Mouse (Mus musculus) liver, embryonic 13.5 days (tissue): ENCODE results near the gene Mta3. TPM values are rescaled to one million over a fixed set of nuclear protein-coding genes. Genes with fewer than 3 reads are reported as not detected.

Experiments
- ATAC-seq: fragments of 200-750 bp; cut with Nextera tagmentation; 2 replicates; pipeline ENCODE4 v1.8.0; 2017; ENCODE audit warnings: low read depth, mild to moderate bottlenecking, moderate number of reproducible peaks, moderate library complexity
- DNase-seq: peaks from one replicate; pipeline ENCODE4 v3.0.0; 2022
- H3K27ac ChIP-seq: fragments of 300-500 bp; sonication (generic); 2 replicates; pipeline ENCODE4 v1.5.1; 2015; ENCODE audit warnings: moderate library complexity, mild to moderate bottlenecking, inconsistent platforms
- H3K27me3 ChIP-seq: fragments of 300-500 bp; sonication (generic); 2 replicates; pipeline ENCODE4 v1.6.1; 2015; ENCODE audit warnings: mild to moderate bottlenecking, inconsistent platforms
- H3K36me3 ChIP-seq: fragments of 300-500 bp; sonication (generic); 2 replicates; pipeline ENCODE4 v1.6.1; 2015; ENCODE audit warnings: mild to moderate bottlenecking, inconsistent platforms
- H3K4me1 ChIP-seq: fragments of 300-500 bp; sonication (generic); replicated peaks from 2 replicates; pipeline ENCODE4 v1.6.1; 2015; ENCODE audit warnings: inconsistent platforms
- H3K4me2 ChIP-seq: fragments of 300-500 bp; sonication (generic); 2 replicates; pipeline ENCODE4 v1.6.1; 2015; ENCODE audit warnings: inconsistent platforms, mild to moderate bottlenecking, moderate library complexity
- H3K4me3 ChIP-seq: fragments of 300-500 bp; sonication (generic); replicated peaks from 2 replicates; pipeline ENCODE4 v1.5.1; 2015; ENCODE audit warnings: mild to moderate bottlenecking, inconsistent platforms
- H3K9ac ChIP-seq: fragments of 300-500 bp; sonication (generic); 2 replicates; pipeline ENCODE4 v1.6.1; 2015; ENCODE audit warnings: mild to moderate bottlenecking, inconsistent platforms
- H3K9me3 ChIP-seq: fragments of 300-500 bp; sonication (generic); replicated peaks from 2 replicates; pipeline ENCODE4 v1.6.1; 2016; ENCODE audit warnings: inconsistent platforms
- WGBS: fragments of 180-500 bp; shearing (Covaris S2); methylation state at CpG from one replicate; pipeline ENCODE4 v1.1.7; 2015; ENCODE audit not compliant: insufficient replicate concordance; 5-methylcytosine and 5-hydroxymethylcytosine counted together
- polyA plus RNA-seq: library from polyadenylated mRNA; unstranded; fragments of >200 nt; fragmentation: Nextera tagmentation; extraction: Ambion mirVana; gene quantifications from 2 replicates; pipeline ENCODE4 v1.2.1, GENCODE M21; 2015

The Mta3 gene
- polyA plus RNA-seq, 1 experiment from 2014 or later, result 44.1 TPM

GRCm38 (mm10) chr17:83810285-83810684 lies 104.3 kb downstream of the Mta3 start:
- Histone ChIP-seq H3K27ac (peak overlapping the region; percentile 91), H3K36me3 (peaks cover 46% of the 10 kb centered on the region), H3K27me3 (no peaks in the 10 kb centered on the region), H3K4me3 (peak overlapping the region; percentile 20; the same call in 1 of the 2 replicates), H3K9ac (peak overlapping the region; percentile 56), H3K4me2 (peak overlapping the region; percentile 59), H3K9me3 (no peaks in the 10 kb centered on the region), H3K4me1 (peaks cover 66% of the 10 kb centered on the region)
- ATAC-seq (peak; percentile 71), DNase-seq (peak; percentile 63)
- 49% methylated on average over 5 of the region's 5 CpGs for WGBS

- H3K4me1 ChIP-seq, result peaks cover 58% of the 10 kb centered on the region
- H3K4me2 ChIP-seq, result no peak overlapping the region
- peaks cover 27% of the 10 kb centered on the region for H3K36me3 ChIP-seq
- no peak overlapping the region for H3K4me3 ChIP-seq
- no peaks in the 10 kb centered on the region for H3K9me3 ChIP-seq
- WGBS, result 89% methylated on average over 17 of the region's 17 CpGs
- no peak overlapping the region for H3K9ac ChIP-seq
- H3K27me3 ChIP-seq, result no peaks in the 10 kb centered on the region
- ATAC-seq (no peak), DNase-seq (no peak)
- no peak overlapping the region for H3K27ac ChIP-seq
Measured at GRCm38 (mm10) chr17:83812200-83812944, 106.4 kb downstream of the Mta3 start.

DNA sequence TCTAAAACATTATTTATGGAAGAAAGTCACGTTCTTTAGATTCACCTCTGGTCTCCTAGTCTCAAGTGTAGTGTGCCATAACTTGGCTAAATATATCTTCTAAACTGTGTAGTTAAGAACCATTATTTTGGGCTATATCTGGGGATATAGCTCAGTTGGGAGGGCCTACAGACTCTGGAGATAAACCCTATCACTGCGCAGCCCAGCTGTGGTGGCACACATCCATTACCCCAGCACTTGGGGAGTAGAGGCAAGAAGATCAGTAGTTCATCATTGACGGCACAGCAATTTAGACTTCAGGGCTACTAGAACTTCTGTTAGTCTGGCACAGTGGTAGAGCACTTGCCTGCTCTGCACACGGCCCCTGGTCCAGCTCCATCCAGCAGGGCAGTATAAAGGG lies 107.1 kb downstream of the Mta3 start:
- ATAC-seq (no peak), DNase-seq (no peak)
- Histone ChIP-seq H3K4me2 (no peak overlapping the region), H3K9ac (no peak overlapping the region), H3K36me3 (peaks cover 27% of the 10 kb centered on the region), H3K9me3 (no peaks in the 10 kb centered on the region), H3K27ac (no peak overlapping the region), H3K27me3 (no peaks in the 10 kb centered on the region), H3K4me3 (no peak overlapping the region), H3K4me1 (peaks cover 51% of the 10 kb centered on the region)
- 76% methylated on average over 4 of the region's 4 CpGs for WGBS

- H3K36me3 ChIP-seq, result peaks cover 4% of the 10 kb centered on the region; the same call in 1 of the 2 replicates
- no peak overlapping the region for H3K4me2 ChIP-seq
- peaks cover 22% of the 10 kb centered on the region for H3K4me1 ChIP-seq
- H3K27me3 ChIP-seq, result no peaks in the 10 kb centered on the region
- no peak for DNase-seq
- ATAC-seq, result no peak
- 56% methylated on average over 7 of the region's 7 CpGs for WGBS
- H3K27ac ChIP-seq, result no peak overlapping the region
- no peak overlapping the region for H3K4me3 ChIP-seq
- no peak overlapping the region for H3K9ac ChIP-seq
- H3K9me3 ChIP-seq, result no peaks in the 10 kb centered on the region
Measured at GRCm38 (mm10) chr17:83816996-83817395, 111.0 kb downstream of the Mta3 start.

- Histone ChIP-seq H3K4me3 (no peak overlapping the region), H3K27ac (no peak overlapping the region), H3K36me3 (no peaks in the 10 kb centered on the region), H3K27me3 (no peaks in the 10 kb centered on the region), H3K9me3 (no peaks in the 10 kb centered on the region), H3K9ac (no peak overlapping the region), H3K4me1 (0 out of 2 replicates have a peak, but pooled peaks cover 8% of the 10 kb centered on the region), H3K4me2 (no peak overlapping the region)
- DNase-seq (no peak), ATAC-seq (0 out of 2 replicates have a peak, but pooled peaks have one; percentile 13)
- 60% methylated on average over 8 of the region's 8 CpGs for WGBS
Measured at GRCm38 (mm10) chr17:83819503-83819902, 113.5 kb downstream of the Mta3 start.

DNA sequence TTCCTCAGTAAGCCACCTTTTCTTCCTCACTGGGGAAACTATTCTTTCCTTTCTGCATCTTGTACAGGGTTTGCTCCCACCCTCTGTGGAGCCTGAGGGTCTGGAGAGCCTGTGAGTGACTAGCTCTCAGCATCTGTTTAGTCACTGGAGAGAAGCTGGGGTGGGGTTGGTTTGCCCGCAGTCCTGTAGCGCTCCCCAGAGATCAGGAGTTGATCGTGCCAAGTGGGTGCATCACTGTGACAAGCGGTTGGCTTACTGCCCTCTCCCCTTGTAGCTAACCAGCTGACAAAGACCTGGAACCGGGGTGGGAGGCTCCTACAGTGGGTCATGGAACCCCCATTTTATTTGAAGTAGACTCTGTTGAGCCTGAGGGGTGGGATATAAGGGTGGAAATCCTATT lies 114.7 kb downstream of the Mta3 start:
- no peaks in the 10 kb centered on the region for H3K27me3 ChIP-seq
- H3K9me3 ChIP-seq, result no peaks in the 10 kb centered on the region
- H3K4me1 ChIP-seq, result 0 out of 2 replicates have a peak, but pooled peaks cover 8% of the 10 kb centered on the region
- H3K27ac ChIP-seq, result no peak overlapping the region
- H3K9ac ChIP-seq, result no peak overlapping the region
- 79% methylated on average over 5 of the region's 5 CpGs for WGBS
- DNase-seq (no peak), ATAC-seq (no peak)
- no peak overlapping the region for H3K4me3 ChIP-seq
- no peaks in the 10 kb centered on the region for H3K36me3 ChIP-seq
- H3K4me2 ChIP-seq, result no peak overlapping the region

GRCm38 (mm10) chr17:83821876-83822275 lies 115.9 kb downstream of the Mta3 start:
- Histone ChIP-seq H3K27ac (no peak overlapping the region), H3K36me3 (no peaks in the 10 kb centered on the region), H3K4me2 (no peak overlapping the region), H3K4me3 (no peak overlapping the region), H3K4me1 (0 out of 2 replicates have a peak, but pooled peaks cover 8% of the 10 kb centered on the region), H3K9ac (no peak overlapping the region), H3K9me3 (no peaks in the 10 kb centered on the region), H3K27me3 (no peaks in the 10 kb centered on the region)
- DNase-seq (no peak), ATAC-seq (no peak)
- 70% methylated on average over 3 of the region's 3 CpGs for WGBS

DNA sequence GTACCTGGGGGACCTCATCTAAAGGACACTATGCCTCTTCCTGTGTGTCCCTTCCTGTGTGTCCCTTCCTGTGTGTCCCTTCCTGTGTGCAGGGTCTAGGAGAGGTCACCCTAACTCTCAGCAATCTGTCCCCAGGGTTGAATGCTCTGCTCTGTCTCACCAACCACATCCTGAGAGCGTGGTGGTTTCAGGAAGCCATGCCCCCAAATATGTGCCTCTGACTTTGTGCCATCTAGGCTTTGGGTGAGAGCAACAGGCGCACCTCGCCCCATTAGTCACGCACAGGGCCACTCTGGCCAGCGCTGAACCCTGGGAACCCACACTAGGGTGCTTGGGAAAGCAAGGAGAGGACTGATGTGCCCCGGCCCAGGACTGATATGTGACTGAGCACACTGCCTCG lies 117.9 kb downstream of the Mta3 start:
- Histone ChIP-seq H3K4me3 (no peak overlapping the region), H3K27me3 (no peaks in the 10 kb centered on the region), H3K36me3 (no peaks in the 10 kb centered on the region), H3K4me2 (no peak overlapping the region), H3K9ac (no peak overlapping the region), H3K4me1 (0 out of 2 replicates have a peak, but pooled peaks cover 8% of the 10 kb centered on the region), H3K9me3 (no peaks in the 10 kb centered on the region), H3K27ac (no peak overlapping the region)
- 54% methylated on average over 7 of the region's 7 CpGs for WGBS
- DNase-seq (no peak), ATAC-seq (no peak)

DNA sequence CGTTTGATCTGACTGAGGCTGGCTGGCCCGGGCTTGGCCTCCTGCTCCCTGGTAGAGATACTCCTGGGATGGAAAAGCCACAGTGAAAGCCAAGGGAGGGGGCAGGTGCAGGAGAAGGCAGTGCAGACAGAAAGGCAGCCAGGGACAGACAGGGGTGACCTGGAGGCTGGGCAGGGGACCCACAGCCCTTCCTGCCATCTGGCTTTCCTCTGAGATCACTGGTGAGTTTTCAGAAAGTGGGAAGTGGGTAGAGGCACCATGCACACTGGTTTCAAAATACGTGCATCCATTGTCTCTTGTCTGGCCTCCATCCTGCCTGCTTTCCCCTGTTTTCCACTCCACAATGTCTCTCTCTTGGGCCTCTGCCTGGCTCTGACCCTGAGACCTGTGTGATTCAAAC lies 123.4 kb downstream of the Mta3 start:
- DNase-seq (no peak), ATAC-seq (no peak)
- H3K27ac ChIP-seq, result no peak overlapping the region
- H3K9me3 ChIP-seq, result no peaks in the 10 kb centered on the region
- no peak overlapping the region for H3K4me3 ChIP-seq
- WGBS, result 47% methylated on average over 3 of the region's 3 CpGs
- H3K9ac ChIP-seq, result no peak overlapping the region
- peaks cover 14% of the 10 kb centered on the region for H3K4me1 ChIP-seq
- no peak overlapping the region for H3K4me2 ChIP-seq
- H3K36me3 ChIP-seq, result no peaks in the 10 kb centered on the region
- H3K27me3 ChIP-seq, result no peaks in the 10 kb centered on the region

DNA sequence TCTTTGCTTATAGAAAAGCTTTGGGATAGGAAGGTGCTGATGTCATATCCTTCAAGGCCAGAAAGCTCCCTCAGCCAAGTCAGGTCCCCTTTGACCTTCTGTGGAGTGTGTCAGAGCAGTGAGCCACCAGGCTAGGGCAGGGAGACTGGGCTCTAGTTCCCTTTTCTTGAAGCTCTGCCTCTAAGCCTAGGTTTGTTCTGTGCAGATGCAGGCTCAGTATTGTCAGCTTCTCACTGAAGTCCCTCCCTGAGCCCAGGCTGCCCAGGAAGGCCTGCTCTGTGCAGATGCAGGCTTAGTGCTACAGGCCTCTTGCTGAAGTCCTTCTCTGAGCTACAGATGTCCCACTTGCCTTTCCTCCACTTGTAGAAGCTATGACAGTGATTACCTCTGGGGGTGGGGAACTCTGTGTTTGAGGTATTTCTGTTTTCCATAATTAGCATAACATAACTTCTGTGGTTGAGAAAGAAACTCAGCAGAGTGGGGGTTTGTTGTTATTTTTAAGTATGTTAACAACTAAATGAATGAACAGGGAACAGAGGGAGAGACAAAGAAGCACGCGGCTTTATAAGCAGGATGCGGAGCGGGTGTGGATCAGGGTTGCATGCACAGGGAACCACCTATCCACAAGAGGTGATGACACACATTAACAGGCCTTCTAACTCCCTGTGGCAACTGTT lies 124.8 kb downstream of the Mta3 start:
- H3K27me3 ChIP-seq, result no peaks in the 10 kb centered on the region
- no peak overlapping the region for H3K9ac ChIP-seq
- DNase-seq, result no peak
- WGBS, result 86% methylated on average over 4 of the region's 4 CpGs
- H3K27ac ChIP-seq, result no peak overlapping the region
- H3K36me3 ChIP-seq, result no peaks in the 10 kb centered on the region
- H3K4me3 ChIP-seq, result no peak overlapping the region
- H3K4me1 ChIP-seq, result peaks cover 20% of the 10 kb centered on the region
- no peak overlapping the region for H3K4me2 ChIP-seq
- H3K9me3 ChIP-seq, result no peaks in the 10 kb centered on the region
- ATAC-seq, result no peak

DNA sequence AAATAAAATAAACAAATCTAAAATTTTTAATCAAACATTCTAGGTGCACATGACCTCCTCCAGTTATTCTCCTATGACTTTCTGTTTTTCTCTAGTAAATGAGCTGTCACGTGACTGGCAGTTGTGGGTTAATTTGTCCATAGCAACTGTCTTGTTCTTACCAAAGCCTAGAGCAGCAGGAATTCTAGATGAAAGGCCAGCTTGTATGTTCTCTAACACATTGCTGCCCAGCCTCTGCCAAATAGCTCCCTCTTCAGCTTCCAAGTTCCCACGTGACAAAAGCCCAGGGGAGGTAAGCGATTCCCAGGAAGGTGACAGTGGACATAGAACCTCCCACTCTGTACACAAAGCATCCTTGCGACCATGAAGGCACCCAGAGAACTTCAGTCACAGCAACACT lies 128.2 kb downstream of the Mta3 start:
- Histone ChIP-seq H3K4me3 (no peak overlapping the region), H3K4me2 (no peak overlapping the region), H3K9ac (no peak overlapping the region), H3K4me1 (peaks cover 22% of the 10 kb centered on the region), H3K9me3 (no peaks in the 10 kb centered on the region), H3K36me3 (no peaks in the 10 kb centered on the region), H3K27ac (no peak overlapping the region), H3K27me3 (no peaks in the 10 kb centered on the region)
- WGBS, result 60% methylated on average over 4 of the region's 4 CpGs
- DNase-seq (no peak), ATAC-seq (no peak)
